Mouse (Mus musculus) hindbrain, embryonic 11.5 days (tissue): ENCODE data around the gene D430041D05Rik. TPM values are rescaled to one million over a fixed set of nuclear protein-coding genes. Genes with fewer than 3 reads are reported as not detected.

Experiments
- ATAC-seq: fragments of 200-750 bp; cut with Nextera tagmentation; 2 replicates; pipeline ENCODE4 v1.8.0; 2017; ENCODE audit warnings: mild to moderate bottlenecking, moderate TSS enrichment, moderate library complexity; ENCODE audit not compliant: low FRiP score
- DNase-seq: peaks from one replicate; pipeline ENCODE4 v3.0.0-alpha.2; 2015; ENCODE audit warnings: low spot score
- H3K27ac ChIP-seq: fragments of 300-500 bp; sonication (generic); 2 replicates; pipeline ENCODE4 v1.5.1; 2014; ENCODE audit warnings: mild to moderate bottlenecking, low read depth, low read length
- H3K27me3 ChIP-seq: fragments of 300-500 bp; sonication (generic); 2 replicates; pipeline ENCODE4 v1.6.1; 2014; ENCODE audit warnings: mild to moderate bottlenecking, low read length, moderate library complexity, mixed read lengths; ENCODE audit not compliant: control insufficient read depth, insufficient read depth
- H3K36me3 ChIP-seq: fragments of 300-500 bp; sonication (generic); 2 replicates; pipeline ENCODE4 v1.6.1; 2014; ENCODE audit warnings: mild to moderate bottlenecking, low read length, moderate library complexity, mixed read lengths; ENCODE audit not compliant: control insufficient read depth, insufficient read depth
- H3K4me1 ChIP-seq: fragments of 300-500 bp; sonication (generic); replicated peaks from 2 replicates; pipeline ENCODE4 v1.6.1; 2014; ENCODE audit warnings: low read length, mixed read lengths; ENCODE audit not compliant: control insufficient read depth, insufficient read depth
- H3K4me2 ChIP-seq: fragments of 300-500 bp; sonication (generic); replicated peaks from 2 replicates; pipeline ENCODE4 v1.6.1; 2014; ENCODE audit warnings: mild to moderate bottlenecking, low read depth, low read length
- H3K4me3 ChIP-seq: fragments of 300-500 bp; sonication (generic); 2 replicates; pipeline ENCODE4 v1.5.1; 2014; ENCODE audit warnings: low read depth, low read length
- H3K9ac ChIP-seq: fragments of 300-500 bp; sonication (generic); 2 replicates; pipeline ENCODE4 v1.6.1; 2014; ENCODE audit warnings: low read depth, low read length
- H3K9me3 ChIP-seq: fragments of 300-500 bp; sonication (generic); 2 replicates; pipeline ENCODE4 v1.6.1; 2016; ENCODE audit warnings: low read length; ENCODE audit not compliant: control insufficient read depth
- WGBS: fragments of 180-500 bp; shearing (Covaris S2); extraction: QIAGEN DNeasy Blood & Tissue Kit; methylation state at CpG from one replicate; pipeline ENCODE4 v1.1.7; 2014; 5-methylcytosine and 5-hydroxymethylcytosine counted together
- polyA plus RNA-seq: library from polyadenylated mRNA; unstranded; fragments of >200 nt; fragmentation: Nextera tagmentation; extraction: Ambion mirVana; gene quantifications from 2 replicates; pipeline ENCODE4 v1.2.1, GENCODE M21; 2014

D430041D05Rik gene
- polyA plus RNA-seq, 1 experiment from 2014 or later = 3.6 TPM

DNA sequence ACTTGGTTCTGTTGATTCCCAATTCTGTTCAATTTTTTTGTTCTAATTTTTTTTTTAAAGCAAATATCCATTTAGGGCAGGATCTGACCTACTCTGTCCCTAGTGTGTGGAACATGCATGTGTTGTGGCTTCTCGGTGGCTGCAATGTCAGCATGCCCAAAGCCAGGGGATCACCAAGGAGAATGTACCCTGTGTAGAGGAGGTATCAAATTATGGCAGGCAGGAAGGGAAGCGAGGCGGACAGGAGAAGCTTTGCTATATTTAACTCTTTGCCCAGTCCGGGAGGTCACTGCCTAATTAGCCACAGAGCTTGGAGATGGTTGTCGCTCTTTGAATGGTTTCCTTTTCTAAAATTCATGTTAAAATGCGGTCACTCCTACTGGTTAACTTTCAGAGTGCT is 212.6 kb downstream of the D430041D05Rik start:
- 84% methylated on average over 6 of the region's 6 CpGs for WGBS
- no peaks in the 10 kb centered on the region for H3K36me3 ChIP-seq
- H3K9me3 ChIP-seq = no peaks in the 10 kb centered on the region
- no peaks in the 10 kb centered on the region for H3K27me3 ChIP-seq
- no peak overlapping the region for H3K27ac ChIP-seq
- no peak for DNase-seq
- no peak for ATAC-seq
- no peak overlapping the region for H3K4me2 ChIP-seq
- H3K9ac ChIP-seq = no peak overlapping the region
- no peak overlapping the region for H3K4me3 ChIP-seq
- no peaks in the 10 kb centered on the region for H3K4me1 ChIP-seq

DNA sequence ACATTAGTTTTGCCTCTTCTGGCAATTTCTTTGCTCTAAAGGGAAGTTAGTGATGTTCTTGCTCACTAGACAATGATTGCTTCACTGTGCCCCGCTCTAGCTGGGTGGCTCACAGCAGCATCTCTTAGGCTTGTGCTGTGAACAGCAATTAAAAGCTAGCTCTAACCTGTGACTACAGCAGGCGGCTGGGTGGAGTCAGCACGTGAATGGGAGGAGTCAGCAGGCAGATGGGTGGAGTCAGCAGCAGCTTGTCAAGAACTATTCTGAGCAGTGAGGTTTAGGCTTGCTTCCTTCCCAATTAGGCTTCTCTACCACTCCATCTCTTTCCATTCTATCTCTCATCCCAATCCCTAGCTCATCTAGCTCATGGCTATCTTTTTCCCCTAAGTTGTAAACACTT is 213.5 kb downstream of the D430041D05Rik start:
- H3K4me3 ChIP-seq = no peak overlapping the region
- no peak overlapping the region for H3K9ac ChIP-seq
- H3K4me1 ChIP-seq = no peaks in the 10 kb centered on the region
- no peaks in the 10 kb centered on the region for H3K9me3 ChIP-seq
- no peaks in the 10 kb centered on the region for H3K36me3 ChIP-seq
- ATAC-seq (no peak), DNase-seq (no peak)
- 43% methylated on average over 3 of the region's 3 CpGs for WGBS
- no peaks in the 10 kb centered on the region for H3K27me3 ChIP-seq
- no peak overlapping the region for H3K27ac ChIP-seq
- H3K4me2 ChIP-seq = no peak overlapping the region

DNA sequence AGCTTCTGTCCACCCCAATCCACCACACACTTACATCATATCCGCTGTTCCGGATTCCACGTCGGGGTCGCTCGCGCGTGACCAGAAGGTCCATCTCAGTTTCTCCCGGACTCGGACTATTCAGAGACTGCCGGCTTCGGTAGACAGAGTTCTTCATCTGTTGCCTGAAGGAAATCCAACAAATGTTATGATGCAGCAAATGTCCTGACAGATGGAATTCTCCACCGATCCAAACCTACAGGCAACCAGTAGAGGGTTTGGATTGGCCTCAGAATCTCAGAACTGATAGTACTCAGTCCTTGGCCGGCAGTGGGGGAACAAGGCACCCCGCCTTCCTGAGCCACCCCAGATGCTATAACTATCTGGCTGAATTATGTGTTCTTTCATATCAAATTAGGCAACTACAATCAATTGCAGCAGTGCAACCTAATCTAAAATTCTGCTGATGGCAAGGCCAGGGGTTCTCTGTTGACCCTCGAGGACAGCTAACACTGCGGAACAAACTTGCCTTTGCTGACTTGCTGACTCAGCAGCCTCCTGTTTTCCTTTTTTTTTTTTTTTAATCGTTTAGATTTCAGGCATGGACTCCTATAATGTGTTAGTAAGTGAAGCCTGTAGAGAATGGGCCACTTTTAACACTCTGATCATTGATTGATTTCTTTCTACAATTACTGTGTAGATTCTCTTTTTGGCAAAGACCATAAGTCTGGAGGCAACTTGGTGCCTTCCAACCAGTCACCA is 218.2 kb downstream of the D430041D05Rik start:
- no peaks in the 10 kb centered on the region for H3K27me3 ChIP-seq
- no peaks in the 10 kb centered on the region for H3K36me3 ChIP-seq
- no peak overlapping the region for H3K4me3 ChIP-seq
- no peak overlapping the region for H3K27ac ChIP-seq
- no peak overlapping the region for H3K9ac ChIP-seq
- H3K9me3 ChIP-seq = no peaks in the 10 kb centered on the region
- H3K4me2 ChIP-seq = no peak overlapping the region
- WGBS = 89% methylated on average over 18 of the region's 18 CpGs
- DNase-seq (no peak), ATAC-seq (no peak)
- H3K4me1 ChIP-seq = no peaks in the 10 kb centered on the region

DNA sequence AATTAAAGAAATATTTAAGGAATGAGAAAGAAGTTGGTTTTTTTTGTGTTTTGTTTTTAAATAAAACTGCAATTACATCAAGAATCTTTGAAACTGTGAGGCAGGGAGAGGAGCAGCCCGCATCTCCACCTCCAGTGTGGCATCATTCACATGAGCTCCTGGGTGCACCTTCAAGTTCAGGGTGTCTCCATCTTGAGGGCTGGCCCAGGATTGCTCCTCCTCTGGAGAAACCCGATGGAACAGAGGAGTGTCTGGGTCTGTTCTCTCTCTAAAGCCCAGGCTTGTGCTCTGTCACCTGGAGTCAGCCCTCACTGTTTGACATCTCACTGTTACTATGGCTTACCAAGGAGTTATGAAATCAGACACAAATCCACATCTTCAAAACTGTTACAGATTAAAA is 219.1 kb downstream of the D430041D05Rik start:
- Histone ChIP-seq H3K9ac (no peak overlapping the region), H3K27me3 (no peaks in the 10 kb centered on the region), H3K4me2 (no peak overlapping the region), H3K4me1 (no peaks in the 10 kb centered on the region), H3K27ac (no peak overlapping the region), H3K9me3 (no peaks in the 10 kb centered on the region), H3K4me3 (no peak overlapping the region), H3K36me3 (no peaks in the 10 kb centered on the region)
- DNase-seq (no peak), ATAC-seq (no peak)
- 86% methylated on average over 2 of the region's 2 CpGs for WGBS

DNA sequence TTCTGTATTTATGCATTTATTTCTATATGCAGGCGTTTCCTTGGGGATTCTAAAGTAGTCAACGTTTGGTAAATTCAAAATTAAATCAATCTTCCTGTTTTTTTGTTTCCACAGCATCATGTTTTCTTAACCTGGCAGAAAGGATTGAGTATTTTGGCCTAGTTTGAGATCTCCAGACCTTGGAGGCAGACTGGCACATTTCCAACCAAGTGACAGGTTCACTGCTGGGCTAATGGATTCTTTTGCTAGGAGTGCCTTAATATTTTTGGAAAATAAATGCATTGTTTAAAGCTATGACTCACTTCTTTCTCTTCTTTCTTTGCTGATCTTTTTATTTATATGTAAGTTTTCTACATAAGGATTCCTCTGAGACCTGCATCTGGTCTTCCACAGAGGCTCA is 222.0 kb downstream of the D430041D05Rik start:
- Histone ChIP-seq H3K9me3 (no peaks in the 10 kb centered on the region), H3K4me1 (no peaks in the 10 kb centered on the region), H3K9ac (no peak overlapping the region), H3K36me3 (no peaks in the 10 kb centered on the region), H3K4me3 (no peak overlapping the region), H3K4me2 (no peak overlapping the region), H3K27me3 (no peaks in the 10 kb centered on the region), H3K27ac (no peak overlapping the region)
- 84% methylated on average over 2 of the region's 2 CpGs for WGBS
- DNase-seq = no peak
- no peak for ATAC-seq

DNA sequence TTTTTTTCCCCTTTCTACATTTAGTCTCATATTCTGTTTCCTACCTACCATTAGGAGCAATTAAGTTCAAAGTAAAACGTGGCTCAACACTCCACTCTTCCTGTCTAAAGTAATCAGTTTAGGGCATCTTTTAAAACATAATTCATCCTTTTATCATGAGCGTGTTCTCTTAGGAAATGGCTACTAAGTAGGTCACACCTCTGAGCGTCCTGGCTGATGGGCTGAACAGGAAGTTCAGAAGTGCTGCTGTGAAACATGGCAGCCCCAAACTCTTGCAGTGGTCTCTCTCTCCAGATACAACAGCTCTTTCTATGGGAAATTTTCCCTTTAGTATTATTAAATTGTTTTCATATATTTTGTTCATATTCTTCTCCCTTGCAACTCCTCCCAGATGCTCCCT is 223.7 kb downstream of the D430041D05Rik start:
- H3K4me1 ChIP-seq = no peaks in the 10 kb centered on the region
- no peak overlapping the region for H3K9ac ChIP-seq
- H3K27me3 ChIP-seq = no peaks in the 10 kb centered on the region
- H3K27ac ChIP-seq = no peak overlapping the region
- ATAC-seq (no peak), DNase-seq (no peak)
- WGBS = 75% methylated on average over 3 of the region's 3 CpGs
- H3K36me3 ChIP-seq = no peaks in the 10 kb centered on the region
- H3K4me3 ChIP-seq = no peak overlapping the region
- no peak overlapping the region for H3K4me2 ChIP-seq
- H3K9me3 ChIP-seq = no peaks in the 10 kb centered on the region

DNA sequence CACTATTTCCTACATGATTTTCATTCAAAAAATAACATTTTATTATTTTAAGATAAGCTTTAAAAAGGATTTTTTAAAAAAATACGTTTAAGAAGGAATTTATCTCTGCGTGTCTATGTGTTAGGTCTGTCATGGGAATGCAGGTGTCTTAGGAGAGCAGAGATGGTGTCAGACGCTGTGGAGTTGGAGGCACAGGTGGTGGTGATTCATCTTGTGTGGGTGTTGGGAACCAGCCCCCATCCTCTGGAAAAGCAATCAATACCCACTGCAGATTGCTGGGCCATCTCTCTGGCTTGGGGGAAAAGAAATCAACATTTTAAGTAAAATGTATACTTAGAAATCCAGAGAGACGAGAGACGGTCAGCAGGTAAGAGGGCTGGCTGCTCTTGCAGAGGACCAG is 225.2 kb downstream of the D430041D05Rik start:
- Histone ChIP-seq H3K36me3 (no peaks in the 10 kb centered on the region), H3K27ac (no peak overlapping the region), H3K4me1 (no peaks in the 10 kb centered on the region), H3K4me2 (no peak overlapping the region), H3K9ac (no peak overlapping the region), H3K4me3 (no peak overlapping the region), H3K27me3 (no peaks in the 10 kb centered on the region), H3K9me3 (no peaks in the 10 kb centered on the region)
- 90% methylated on average over 5 of the region's 5 CpGs for WGBS
- ATAC-seq (no peak), DNase-seq (no peak)

DNA sequence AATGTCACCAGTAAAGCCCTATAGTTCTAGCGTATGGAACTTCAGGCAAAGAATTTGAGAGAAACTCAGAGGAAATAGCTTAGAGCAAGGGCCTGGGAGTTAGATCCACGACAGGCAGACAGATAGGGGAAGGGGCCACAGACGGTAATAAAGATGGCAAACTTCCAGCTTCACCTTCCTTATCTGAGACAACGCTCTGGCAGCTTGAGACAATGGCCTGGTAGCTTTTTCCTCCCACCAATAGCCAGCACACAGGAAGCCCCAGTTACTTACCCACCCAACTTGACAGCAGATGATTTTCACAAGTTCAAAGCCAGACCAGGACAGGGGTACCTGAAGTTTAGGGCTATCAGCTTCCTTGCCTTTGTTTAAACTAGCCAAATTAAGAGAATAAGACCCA is 226.5 kb downstream of the D430041D05Rik start:
- H3K9ac ChIP-seq = no peak overlapping the region
- no peak for ATAC-seq
- no peaks in the 10 kb centered on the region for H3K36me3 ChIP-seq
- no peak overlapping the region for H3K27ac ChIP-seq
- H3K27me3 ChIP-seq = no peaks in the 10 kb centered on the region
- H3K4me1 ChIP-seq = no peaks in the 10 kb centered on the region
- no peak overlapping the region for H3K4me2 ChIP-seq
- 75% methylated on average over 4 of the region's 4 CpGs for WGBS
- H3K4me3 ChIP-seq = no peak overlapping the region
- DNase-seq = no peak
- H3K9me3 ChIP-seq = no peaks in the 10 kb centered on the region

DNA sequence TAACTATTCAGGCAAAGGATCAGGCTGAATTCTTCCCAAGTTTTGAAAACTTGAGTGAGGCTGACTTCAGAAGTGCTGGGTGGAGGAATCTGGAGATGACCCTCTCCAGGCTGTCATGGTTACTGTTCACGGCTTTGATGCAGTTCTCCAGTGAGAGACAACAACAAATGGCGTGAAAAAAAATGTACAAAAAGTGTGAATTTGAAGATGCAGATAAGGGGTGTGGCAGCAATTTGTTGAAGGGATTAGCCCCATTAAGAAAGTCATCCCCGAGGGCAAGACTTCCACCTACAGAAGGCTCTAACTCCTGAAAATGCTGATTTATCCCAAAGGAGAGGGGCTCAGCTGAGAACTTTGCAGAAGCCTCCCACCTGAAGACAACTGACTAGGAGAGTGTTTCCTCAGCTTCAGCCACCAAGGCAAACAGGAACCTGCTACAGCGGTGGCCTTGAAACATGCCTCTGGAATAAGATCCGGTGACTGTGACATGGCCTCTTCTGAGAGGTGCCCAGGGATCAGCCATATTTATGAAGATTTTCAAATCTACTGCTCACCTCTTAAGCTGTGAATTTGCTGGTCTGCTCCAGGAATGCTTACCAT is 227.5 kb downstream of the D430041D05Rik start:
- Histone ChIP-seq H3K4me3 (no peak overlapping the region), H3K27me3 (no peaks in the 10 kb centered on the region), H3K27ac (no peak overlapping the region), H3K9me3 (no peaks in the 10 kb centered on the region), H3K4me1 (no peaks in the 10 kb centered on the region), H3K36me3 (no peaks in the 10 kb centered on the region), H3K4me2 (no peak overlapping the region), H3K9ac (no peak overlapping the region)
- ATAC-seq (no peak), DNase-seq (no peak)
- 83% methylated on average over 5 of the region's 5 CpGs for WGBS
